Mouse (Mus musculus) kidney, postnatal 10 days (tissue): ENCODE measurements around the gene Msi2.
A peak's percentile ranks its signal among the peaks of the same experiment; 100 is the strongest.

Experiments
- DNase-seq: peaks from one replicate; pipeline ENCODE4 v3.0.0; 2021; ENCODE audit warnings: mixed read lengths

Gene Msi2

DNA sequence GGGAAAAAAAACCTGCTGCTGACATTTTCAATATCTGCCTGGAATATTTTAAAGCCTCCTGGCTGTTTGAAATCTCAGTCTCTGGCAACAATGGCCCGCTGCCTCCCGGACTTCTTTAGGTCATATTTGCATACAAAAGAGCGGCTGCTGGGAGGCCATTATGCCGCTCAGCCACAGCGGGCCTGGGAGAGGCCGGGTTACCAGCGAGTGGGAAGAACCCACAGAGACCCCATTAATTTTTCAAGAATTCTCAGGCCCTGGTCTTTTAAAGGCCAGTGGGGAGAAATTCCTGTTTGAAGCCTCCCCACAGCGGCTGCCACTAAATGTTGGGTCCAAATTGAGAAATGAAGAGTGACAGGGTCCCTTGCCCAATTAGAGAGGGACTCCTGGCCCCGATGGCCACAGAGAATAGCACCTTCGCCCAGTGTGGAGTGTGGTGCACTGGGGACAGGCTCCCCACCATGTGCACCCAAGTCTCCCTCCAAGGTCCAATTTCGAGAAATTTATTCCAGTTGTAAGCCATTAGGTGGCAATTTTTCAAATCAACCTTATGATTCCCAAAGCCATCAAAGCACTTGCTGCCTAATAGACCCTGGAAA lies 183.9 kb downstream of the Msi2 start:
- DNase-seq: no peak

DNA sequence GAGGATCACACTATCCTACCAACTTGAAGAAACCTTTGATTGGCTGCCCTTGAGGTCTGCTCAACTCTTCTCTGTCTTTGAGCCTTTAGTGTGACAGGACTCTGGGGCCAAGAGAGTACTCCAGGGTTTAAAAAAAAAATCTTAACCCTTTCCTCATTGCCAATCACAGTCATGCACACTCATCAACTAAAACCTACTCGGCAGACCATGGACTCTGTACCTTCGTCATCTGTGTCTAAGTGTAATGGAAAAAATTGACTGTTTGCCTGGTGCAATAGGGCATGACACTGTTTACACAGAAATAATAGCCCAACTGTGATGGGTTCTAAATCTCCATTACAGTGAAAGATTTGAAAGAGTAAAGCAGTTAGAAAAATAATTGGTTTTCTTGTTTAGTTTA lies 186.3 kb downstream of the Msi2 start:
- DNase-seq: no peak

DNA sequence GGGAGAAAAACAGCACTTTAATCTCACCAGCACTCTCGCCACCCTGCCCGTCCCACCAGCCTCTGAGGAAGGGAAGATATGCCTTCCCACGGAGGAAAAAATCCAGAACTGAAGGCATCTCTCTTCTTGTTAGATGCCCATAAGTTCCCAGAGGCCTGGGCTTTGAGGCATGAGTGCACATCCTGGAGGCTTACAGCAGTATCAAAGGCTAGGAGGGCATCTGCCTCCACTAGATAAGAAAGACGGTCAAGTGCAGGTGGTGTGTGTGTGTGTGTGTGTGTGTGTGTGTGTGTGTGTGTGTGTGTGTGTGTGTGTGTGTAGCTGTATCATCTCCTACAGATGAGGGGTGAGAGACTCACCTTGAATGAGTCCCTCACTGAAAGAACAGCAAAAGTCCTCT lies 188.3 kb downstream of the Msi2 start:
- no peak for DNase-seq

DNA sequence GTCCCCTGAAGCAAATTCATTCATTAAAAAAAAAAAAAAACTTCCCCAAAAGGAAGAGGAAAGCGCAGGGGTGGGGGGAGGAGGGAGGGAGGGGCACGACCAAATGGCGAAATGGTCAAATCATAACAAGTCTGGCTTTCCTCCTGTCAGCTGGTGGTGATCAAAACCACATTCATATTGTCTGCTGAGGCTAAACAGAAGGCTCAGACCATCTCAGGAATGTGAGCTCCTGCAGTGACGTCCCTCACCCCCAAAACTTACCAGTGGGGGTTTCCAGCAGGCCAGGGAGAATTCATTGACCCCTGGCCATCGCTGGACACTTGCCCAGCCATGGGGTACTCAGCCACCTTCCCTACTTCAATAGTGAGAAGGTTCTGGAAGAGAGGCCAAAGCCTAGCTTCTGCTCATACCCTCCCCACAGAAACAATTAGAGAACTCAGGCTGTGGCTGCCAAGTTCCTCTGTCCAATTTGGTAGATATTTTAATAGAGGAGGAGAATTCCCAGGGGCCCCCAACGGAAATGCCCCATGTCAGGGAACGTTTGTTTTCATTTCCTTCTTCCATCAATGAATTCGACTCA lies 189.7 kb downstream of the Msi2 start:
- DNase-seq: peak; percentile 82

DNA sequence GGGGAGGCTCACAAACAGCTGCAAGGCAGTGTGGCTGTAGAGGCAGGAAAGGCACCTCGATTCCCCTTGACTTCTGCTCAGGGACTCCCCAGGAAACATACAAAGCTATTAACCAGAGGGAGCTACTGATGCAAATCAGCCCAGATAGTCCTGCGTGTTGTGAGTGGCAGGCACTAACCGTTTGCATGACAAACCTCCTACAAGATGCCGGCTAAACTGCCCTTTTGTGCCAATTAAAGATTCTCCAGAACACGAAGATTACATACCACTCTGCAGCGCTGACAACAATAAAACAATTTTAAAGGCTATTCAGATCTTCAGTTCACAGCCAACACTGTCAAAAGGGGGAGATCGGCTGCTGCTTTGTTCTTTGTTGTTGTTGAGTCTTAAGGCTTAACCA lies 191.6 kb downstream of the Msi2 start:
- no peak for DNase-seq

DNA sequence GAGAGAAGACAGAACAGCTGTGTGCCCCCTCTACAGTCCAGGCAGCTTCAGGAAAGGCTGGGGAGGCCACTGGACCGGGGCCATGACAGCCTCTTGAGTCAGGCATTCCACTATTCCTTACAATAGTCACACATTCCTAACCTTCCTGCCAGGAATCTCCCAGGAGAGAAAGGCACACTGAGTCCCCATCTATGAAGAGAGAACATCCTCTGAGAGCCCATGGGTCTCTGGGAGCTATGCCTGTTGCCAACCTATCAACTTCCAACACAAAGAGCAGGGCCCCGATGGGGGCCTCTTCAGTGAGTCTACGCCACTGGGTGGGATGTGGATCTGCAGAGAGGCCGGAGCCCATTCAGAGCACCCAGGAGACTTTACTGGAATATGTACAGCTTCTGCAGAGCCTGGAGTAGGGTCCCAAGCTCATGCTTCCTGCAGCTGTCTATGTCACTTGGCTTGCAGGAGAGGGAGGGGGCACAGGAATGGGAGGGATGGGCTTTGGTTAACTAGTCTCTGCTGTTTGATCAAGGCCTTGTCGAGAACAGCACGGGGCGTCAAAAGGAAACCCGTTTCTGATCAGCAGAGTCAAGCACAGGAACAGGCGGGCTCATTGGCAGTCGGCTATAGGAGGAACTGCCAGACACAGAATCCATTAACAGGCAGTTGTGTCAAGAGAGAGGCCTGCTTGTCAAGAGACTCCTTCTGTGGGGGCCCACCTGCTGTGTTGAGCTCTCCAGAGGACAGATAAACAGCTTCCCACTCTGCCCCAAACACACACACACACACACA lies 193.3 kb downstream of the Msi2 start:
- DNase-seq: peak; percentile 68

DNA sequence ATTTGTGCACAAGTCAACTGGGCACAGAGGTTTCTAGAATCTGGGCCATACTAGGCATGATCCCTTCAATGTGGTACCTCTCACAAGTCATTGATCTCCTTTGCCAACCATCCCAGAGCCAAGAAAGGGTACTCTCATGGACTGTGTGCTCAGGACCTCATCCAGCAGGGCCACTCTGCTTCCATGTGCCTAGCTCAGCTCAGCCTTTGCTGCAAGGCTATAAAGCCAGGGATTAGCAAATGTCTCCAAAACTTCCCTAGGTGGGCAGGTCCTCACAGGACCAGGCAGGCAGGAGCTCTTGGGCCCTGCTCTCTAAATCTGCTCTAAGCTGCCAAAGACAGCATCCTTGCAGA lies 193.9 kb downstream of the Msi2 start:
- DNase-seq: no peak

DNA sequence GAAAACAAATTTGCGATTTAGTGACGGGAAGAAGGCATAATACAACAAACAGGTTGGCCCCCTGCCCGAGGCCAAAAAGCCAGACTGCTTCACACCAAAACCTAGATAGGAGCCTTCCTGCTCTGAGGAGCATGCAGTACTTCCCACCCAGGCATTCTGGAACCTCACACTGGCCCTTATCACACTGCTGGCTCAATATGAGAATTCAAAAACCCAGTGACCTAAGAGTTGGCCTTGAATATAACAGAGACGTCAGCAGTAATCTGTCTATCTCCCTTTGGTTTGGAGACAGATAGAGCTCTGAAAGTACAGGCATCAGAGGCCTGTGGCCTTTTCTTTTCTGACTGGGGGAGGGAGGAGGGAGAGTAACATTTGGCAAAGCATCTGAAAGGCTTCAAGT lies 194.4 kb downstream of the Msi2 start:
- DNase-seq: peak; percentile 64

DNA sequence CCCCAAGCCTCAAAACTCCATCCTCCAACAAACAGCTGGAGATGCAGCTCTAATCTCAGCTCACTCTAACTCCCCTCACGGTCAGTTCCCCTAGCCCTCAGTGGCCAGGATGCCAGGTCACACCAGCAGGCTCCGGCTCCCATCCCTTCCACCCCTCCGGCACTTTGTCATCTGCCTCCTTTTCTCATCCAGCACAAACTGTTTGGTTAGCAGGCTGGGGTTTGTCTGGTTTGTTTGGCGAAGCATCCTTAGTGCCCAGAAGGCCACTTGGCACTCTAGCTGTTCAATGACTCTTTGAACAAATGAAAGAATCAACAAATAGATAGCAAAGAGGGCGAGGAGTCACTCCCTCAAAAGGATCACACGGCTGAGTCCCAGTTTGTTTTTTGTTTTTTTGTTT lies 194.8 kb downstream of the Msi2 start:
- DNase-seq: no peak

DNA sequence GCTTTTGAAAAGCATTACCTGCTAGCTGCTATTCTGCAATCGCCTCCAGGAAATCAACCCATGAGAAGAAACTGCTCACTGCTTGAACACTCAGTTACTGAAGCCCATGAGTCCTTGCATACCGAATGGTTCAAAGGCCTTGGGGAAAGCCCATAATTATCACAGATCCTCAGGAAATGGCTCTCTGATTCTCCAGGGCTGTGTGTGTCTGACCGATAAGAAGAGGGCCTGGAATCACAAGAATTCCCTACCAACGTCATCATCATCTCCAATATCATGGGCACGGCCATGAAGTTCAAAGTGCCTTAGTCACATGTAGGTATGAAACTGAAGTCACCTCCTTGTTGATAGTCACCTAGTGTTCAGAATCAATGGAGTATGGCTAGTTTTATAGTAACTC lies 196.2 kb downstream of the Msi2 start:
- no peak for DNase-seq

DNA sequence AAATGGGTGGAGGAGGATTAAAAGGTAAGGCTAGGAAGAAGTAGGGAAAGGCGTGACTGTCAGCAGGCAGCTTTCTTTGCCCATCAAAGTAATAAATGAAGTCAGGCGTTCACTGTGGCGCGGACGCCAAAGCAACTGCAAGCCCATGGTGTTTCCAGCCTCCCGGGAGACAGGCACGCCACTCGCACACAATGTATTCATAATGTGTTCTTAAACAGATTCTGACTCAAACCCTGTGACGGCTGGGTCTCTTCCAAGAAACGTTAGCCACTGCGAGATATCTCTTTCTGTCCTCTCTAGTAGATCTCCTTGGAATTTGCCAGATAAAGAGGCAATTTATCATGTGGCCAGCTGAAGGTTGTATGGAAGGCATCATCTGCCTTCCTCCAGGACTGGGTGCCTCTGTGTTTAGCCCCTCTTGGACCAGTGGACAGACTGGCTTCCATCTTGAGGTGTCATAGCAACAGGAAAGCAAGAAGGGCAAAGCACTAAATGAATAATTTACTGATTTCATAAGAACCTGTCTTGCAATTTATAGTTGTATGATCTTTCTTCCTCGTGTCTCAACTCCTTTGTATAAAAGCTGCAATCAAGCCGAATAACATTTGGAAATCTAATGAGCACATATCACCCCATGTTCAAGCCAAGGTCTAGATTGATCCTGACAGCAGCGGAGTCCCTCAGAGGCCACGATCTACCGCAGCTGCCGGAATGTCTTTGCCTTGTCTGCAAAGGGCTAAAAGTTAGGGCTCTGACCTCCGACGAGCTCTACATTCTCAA lies 197.2 kb downstream of the Msi2 start:
- DNase-seq: no peak

DNA sequence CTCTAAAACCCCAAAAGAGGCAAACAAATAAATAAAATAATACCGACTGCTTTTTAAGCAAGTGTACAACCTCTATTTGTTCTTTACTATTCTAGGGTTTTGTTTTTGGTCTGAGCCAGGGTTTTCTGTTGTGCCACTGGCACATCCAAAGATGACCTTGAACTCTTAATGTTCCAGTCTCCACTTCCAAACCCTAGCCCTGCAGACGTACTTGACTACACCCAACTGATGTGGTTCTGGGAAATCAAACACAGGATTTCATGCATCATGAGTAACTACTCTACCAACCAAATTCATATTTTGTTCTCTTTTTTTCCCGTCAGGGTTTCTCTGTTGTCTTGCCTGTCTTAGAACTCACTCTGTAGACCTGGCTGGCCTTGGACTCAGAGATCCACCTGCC lies 200.0 kb downstream of the Msi2 start:
- no peak for DNase-seq

DNA sequence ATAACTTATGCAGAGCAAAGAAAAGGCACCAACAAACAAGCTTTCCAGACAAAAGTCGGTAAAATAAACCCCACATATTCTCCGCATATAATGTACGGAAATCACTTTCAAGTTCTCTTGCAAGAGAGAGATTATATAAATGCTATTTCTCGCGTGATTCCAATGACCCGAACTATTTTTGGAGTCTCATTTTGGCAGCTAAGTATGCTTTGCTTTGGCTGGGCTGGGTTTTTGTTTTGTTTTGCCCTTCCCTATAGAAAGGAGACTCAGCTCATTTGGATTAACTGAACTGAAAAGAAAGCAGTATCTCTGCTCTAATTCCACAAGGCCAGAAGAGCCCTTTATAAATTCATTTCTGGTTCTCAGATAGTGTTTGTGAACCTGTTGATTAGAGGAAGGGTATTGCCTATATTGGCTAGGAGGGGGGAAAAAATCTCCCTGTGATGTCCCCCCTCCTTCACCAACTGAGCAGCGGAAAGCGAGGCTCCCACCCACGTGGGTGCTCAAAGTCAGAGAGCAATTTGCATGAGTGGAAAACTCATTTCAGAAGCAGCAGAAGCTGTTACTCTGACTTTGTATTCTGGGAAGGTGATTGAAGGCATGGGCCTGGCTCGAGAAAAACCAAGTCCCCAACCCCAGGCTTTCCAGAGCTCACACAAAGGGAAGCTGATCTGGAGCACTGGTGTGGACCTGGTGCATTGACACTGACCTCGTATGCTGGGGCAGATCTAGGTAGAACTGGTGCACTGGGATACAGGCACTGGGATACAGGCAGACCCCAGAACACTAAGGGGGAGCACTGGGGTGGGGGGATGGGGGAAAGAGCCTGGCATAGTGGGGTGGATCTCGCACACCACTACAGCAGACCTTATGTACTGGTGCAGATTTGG lies 201.5 kb downstream of the Msi2 start:
- no peak for DNase-seq

DNA sequence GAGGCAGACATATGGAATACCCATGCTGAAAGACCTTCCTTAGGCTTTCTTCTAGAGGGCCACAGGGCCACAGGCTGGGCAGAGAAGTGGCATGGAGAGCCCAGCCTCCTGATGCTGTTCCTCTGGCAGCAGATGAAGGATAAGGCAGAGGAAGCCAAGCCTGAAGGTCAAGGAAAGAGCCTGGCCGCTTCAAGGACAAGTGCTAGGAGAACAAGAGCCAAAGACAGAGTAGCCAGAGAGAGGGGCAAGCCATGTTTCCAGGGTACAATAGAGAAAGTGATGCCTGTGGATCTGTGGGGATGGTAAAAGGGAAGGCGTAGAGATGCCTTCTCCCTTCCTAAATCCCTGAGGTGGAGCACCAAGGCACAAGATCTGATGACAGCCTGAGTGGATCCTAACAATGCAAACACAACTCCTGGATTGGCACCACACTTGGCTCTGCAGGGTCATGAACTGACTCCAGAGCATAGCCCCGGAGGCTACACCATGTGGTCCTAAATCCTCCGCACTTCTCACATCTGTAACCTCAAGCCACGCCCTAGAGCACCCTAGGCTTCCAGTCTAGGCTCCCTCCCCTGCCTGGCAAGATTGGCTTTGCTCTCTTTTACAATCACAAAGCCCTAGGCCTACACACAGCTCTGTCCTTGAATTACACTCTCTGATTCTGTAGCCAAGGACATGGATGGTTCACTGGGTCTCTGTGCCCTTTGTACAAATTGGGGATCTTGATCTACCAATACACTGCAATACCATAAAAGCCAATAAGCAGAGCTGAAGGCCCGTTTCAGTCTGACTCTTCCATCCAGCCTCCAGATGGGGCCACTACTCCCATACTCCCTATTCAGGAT lies 202.4 kb downstream of the Msi2 start:
- DNase-seq: no peak

DNA sequence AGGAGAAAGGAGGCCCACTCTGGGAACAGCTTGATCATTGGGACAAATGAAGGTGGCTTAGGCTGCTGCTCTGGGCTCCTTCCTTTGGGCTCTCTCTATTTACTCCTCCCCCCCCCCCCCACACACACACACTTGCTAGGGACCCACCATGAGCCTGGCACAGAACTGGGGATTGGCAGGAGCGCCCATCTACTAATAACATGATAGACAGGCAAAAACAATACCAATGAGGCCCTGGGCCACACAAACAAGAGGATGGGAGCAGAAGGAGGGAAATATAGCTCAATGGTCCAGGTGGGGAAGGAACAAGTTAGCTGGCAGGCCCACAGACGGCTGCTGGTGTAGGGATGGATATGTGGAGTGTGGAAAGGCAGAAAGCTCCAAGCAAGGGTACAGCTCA lies 203.0 kb downstream of the Msi2 start:
- DNase-seq: no peak

DNA sequence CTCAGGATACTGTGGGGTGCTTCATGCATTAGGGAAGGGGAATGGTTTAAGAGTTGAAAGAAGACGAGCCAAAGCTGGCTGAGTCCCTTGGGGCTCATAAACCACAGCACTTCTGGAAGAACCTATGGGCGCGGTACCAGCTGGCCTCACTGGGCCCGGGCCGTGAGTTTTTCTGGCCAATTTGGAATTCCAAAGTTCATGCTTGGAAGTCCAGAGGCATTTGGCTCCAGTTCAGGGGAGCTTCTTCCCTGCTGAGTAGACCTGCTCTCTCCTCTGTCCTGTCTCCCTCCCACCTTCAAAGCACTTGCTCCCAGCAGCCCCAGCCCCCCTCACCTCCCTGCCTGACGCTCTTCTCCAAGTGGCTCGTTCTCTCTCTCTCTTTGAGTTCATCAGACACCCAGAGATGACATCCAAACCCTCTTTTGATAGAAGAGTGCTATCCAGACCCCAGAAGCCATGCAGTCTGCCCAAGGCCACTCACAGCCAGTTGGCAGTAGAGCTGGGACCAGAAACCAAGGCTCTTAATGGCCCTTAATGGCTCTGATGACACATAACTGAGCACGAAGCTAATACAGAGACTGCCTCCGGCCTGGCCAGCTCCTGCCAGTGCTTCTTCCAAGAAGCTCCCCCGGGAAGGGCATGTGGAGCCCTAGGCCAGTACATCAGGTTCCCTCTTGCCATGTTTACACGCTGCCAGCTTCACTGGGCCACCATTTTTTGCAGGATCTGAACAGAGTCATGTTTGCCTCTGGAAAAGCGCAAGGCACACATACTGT lies 204.0 kb downstream of the Msi2 start:
- peak; percentile 55 for DNase-seq

DNA sequence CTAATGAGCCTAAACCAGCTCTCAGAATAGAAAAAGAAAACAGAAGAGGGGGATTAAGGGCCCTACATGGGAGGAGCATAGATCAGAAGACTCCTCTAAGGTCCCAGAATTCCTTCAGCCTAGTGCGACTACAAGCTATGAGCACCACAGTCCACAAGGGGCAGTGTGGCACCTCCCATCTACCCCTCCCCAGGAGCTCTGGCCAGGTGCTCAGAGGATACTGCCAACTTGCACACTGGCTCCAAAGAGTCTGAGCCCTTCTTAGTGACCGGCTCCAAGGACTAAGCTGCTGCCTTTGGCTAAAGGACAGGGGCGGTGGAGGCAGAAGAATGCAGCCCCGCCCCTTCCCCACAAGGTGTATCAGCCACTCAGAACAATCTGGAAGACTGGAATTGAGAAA lies 205.7 kb downstream of the Msi2 start:
- peak; percentile 76 for DNase-seq

DNA sequence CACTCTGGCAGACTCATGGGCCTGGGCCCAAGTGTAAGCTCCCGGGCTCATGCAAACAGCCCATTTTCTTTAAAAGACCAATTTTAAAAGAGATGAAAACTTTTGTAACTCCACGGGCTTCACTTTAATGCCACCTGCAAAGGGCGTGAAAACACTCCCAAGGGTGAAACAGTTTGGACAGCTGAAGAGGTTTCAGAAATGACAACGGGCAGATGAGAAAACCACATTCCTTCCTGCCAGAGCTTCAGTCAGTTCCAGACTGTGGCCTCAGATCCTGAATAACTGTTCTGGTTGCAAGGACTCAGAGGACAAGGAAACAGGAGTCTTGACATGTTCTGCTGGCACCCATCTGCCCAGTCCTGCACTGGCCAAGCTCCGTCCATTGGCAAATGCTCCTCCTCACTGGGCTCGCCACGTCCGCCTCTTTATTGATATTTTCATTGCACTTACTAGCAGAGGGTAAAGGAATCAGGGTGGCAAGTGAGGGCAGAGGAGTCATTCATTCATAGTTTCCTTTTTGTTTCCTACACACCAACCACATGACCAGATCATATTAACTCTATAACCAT lies 207.9 kb downstream of the Msi2 start:
- DNase-seq: no peak

DNA sequence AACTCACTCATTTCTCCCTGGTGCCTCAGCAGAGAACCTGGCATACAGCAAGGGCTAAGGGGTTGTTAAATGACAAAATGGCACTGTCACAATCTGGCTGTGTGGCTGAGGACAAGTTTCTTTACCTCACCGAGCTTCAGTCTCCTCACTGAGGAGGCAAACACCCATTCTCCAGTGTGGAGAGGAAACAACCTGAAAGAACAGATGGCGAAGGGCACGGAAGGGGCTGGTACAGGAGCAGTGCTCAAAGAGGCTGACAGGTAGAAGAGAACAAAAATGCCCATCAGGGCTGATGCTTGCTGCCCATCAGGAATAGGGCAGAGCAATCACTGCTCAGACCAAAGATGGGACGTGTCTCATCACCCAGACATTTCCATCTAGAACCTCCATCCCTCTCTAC lies 208.8 kb downstream of the Msi2 start:
- no peak for DNase-seq

DNA sequence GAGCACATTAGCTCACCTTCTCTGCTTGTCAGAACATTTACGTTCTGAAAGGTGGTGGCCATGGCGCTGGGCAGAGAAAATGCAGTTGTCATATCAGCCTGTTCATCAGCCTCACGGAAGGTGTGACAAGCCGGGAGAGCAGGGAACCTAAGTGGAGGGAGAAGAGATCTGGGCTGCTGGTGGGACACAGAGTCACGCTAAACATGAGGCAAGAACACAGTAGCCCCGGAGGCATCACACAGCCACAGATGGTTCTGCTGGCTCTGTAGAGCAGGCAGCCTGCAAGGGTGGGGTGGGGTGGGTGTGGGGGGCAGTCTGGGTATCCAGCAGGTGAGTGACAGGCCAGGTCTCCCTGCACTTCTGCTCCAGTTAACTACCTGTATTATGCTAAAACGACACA lies 210.2 kb downstream of the Msi2 start:
- DNase-seq: no peak
